Mouse (Mus musculus) embryonic facial prominence, embryonic 15.5 days (tissue): ENCODE data around the gene Eef1akmt2. TPM values are rescaled to one million over a fixed set of nuclear protein-coding genes. Genes with fewer than 3 reads are reported as not detected.

Experiments
- ATAC-seq: fragments of 200-750 bp; cut with Nextera tagmentation; 2 replicates; pipeline ENCODE4 v1.8.0; 2017; ENCODE audit warnings: low read depth, moderate TSS enrichment; ENCODE audit not compliant: insufficient number of reproducible peaks, low FRiP score, low TSS enrichment
- H3K27ac ChIP-seq: fragments of 300-500 bp; sonication (generic); replicated peaks from 2 replicates; pipeline ENCODE4 v1.5.1; 2015; ENCODE audit warnings: mild to moderate bottlenecking, inconsistent platforms
- H3K27me3 ChIP-seq: fragments of 300-500 bp; sonication (generic); 2 replicates; pipeline ENCODE4 v1.6.1; 2015; ENCODE audit warnings: inconsistent platforms
- H3K36me3 ChIP-seq: fragments of 300-500 bp; sonication (generic); 2 replicates; pipeline ENCODE4 v1.6.1; 2015; ENCODE audit warnings: mild to moderate bottlenecking, inconsistent platforms
- H3K4me1 ChIP-seq: fragments of 300-500 bp; sonication (generic); 2 replicates; pipeline ENCODE4 v1.6.1; 2015; ENCODE audit warnings: inconsistent platforms
- H3K4me2 ChIP-seq: fragments of 300-500 bp; sonication (generic); replicated peaks from 2 replicates; pipeline ENCODE4 v1.6.1; 2015; ENCODE audit warnings: mild to moderate bottlenecking, inconsistent platforms
- H3K4me3 ChIP-seq: fragments of 300-500 bp; sonication (generic); replicated peaks from 2 replicates; pipeline ENCODE4 v1.5.1; 2015; ENCODE audit warnings: mild to moderate bottlenecking, inconsistent platforms
- H3K9ac ChIP-seq: fragments of 300-500 bp; sonication (generic); 2 replicates; pipeline ENCODE4 v1.6.1; 2015; ENCODE audit warnings: inconsistent platforms
- H3K9me3 ChIP-seq: fragments of 300-500 bp; sonication (generic); replicated peaks from 2 replicates; pipeline ENCODE4 v1.6.1; 2016; ENCODE audit warnings: inconsistent platforms
- WGBS: fragments of 180-500 bp; shearing (Covaris S2); methylation state at CpG from one replicate; pipeline ENCODE4 v1.1.7; 2015; 5-methylcytosine and 5-hydroxymethylcytosine counted together
- polyA plus RNA-seq: library from polyadenylated mRNA; unstranded; fragments of >200 nt; fragmentation: Nextera tagmentation; extraction: Ambion mirVana; gene quantifications from 2 replicates; pipeline ENCODE4 v1.2.1, GENCODE M21; 2015

Eef1akmt2 gene
- polyA plus RNA-seq, 1 experiment from 2014 or later: 66.9 TPM

DNA sequence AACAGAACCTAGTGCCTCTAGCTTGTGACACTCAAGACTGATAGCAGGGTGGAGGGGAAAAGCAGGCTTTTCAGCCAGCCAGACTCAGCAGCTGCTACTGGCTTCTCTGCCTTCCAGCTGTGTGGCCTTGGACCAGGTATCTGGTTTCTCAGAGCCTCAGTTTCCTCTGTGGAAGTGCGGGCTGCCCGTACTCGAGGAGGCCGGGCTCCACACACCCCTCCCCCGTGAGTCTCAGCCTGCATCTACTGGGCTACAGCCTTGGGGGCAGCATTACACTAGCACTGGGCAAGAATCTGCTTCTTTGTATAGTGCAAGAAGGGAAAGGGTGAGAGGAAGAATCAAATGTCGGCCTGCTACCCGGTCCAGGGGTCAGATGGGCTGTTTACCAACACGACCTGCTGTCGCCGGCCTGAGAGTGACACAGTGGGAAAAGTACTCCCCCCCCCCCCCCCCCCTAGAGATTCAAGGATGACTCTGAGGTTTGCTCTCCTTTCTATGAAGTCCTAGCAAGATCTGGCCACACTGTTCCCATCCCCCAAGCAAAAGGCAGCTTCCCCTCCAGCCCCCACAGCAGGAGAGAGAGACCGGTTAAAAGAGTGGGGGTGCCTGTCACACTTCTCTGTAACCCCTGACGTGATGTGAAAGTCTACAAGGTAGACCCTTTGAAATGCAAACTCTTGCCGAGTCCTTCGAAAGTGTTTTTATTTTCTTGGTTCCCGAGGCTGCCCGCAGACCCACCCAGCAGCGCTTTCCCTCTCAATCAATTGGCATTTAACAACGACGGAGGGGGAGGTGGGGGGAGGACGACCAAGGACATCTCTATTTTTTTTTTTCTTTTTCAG lies 43.4 kb downstream of the Eef1akmt2 start:
- Histone ChIP-seq H3K36me3 (no peaks in the 10 kb centered on the region), H3K27ac (peak overlapping the region; percentile 90), H3K27me3 (no peaks in the 10 kb centered on the region), H3K4me3 (no peak overlapping the region), H3K4me2 (peak overlapping the region; percentile 30), H3K9me3 (no peaks in the 10 kb centered on the region), H3K4me1 (peaks cover 83% of the 10 kb centered on the region), H3K9ac (0 out of 2 replicates have a peak overlapping the region, but pooled peaks have one; percentile 10)
- ATAC-seq: no peak
- WGBS: 8% methylated on average over 19 of the region's 20 CpGs

DNA sequence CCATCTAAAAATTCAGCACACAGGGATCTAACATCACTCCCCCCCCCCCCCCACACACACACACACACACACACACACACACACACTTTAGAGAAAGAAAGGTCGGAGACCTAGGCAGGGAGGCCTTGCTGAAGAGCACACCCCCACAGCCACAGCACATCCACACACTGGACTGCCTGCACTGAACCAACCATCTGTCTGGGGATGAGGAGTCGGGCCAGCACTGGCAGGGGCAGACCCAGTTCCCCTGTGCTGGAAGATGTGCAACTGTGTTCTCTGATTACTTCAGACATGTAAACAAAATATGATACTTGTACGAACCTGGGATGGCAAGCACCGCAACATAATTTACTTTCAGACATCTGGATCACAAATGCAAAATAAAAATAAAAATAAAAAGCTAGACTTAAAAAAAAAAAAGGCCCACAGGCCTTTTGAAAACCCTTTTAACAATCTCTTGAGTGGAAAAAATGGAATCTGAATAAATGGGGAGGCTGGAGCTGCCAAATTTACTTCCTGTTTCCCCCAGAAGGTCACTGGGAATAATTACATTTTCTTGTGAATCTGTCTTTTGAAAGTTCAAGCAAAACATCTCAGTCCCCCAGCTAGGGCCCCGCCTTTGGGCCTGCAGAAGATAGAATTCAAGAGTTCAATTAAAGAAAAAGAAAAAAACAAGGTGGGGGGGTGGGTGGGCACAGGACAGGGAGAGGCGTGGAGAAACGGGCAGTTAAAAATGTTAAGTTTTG lies 44.2 kb downstream of the Eef1akmt2 start:
- Histone ChIP-seq H3K4me2 (peak overlapping the region; percentile 30; the same call in 1 of the 2 replicates), H3K9ac (no peak overlapping the region)

DNA sequence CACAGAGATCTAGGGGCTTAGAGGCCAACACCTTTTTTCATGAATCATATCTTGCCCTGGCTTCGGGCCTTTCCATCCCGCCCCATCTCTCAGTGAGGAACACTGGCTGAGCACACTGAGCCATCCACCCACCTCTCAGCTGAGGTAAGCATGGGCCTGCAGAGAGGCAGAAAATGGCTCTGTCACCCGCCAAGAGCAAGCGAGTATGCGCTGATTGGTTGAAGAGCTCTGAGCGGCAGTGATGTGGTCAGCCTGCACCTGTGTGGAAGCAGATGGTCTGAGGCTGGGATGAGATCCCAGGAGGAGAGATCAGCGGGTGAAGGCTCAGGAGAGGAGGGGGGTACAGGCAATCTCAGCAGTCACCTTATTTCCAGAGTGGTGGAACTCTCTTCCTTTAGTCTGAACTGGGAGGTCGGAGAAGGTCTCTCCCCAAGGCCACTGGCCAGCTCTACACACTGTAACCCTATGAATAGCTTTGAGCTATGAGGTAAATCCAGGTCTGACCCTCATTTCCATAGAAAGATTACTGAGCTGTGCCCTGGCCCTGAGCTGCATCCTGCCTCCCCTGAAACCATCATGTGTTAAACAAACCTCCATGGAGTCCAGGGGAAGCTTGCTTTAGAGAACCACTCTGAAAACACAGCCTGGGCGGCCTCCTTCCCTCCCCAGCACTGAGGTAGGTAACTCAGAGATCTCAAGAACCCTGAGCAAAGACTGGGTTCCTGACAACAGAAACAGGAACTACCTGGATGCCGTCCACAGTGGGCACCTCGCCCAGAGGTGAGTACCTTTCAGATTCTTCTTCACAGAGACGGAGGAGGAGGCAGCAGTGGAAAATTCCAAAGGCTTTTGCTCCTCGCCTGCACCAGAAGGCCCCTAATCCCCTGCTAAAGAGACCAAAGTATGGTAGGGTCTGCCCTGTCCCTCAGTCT lies 45.3 kb downstream of the Eef1akmt2 start:
- Histone ChIP-seq H3K9ac (no peak overlapping the region), H3K27ac (peak overlapping the region; percentile 90), H3K36me3 (no peaks in the 10 kb centered on the region), H3K9me3 (no peaks in the 10 kb centered on the region), H3K4me2 (no peak overlapping the region), H3K27me3 (no peaks in the 10 kb centered on the region), H3K4me1 (peaks cover 90% of the 10 kb centered on the region), H3K4me3 (no peak overlapping the region)
- no peak for ATAC-seq
- WGBS: 60% methylated on average over 13 of the region's 13 CpGs

More for the DNA sequence above, 44.2 kb downstream of the Eef1akmt2 start:
- H3K4me1 ChIP-seq: peaks cover 84% of the 10 kb centered on the region
- H3K27ac ChIP-seq: peak overlapping the region; percentile 90
- WGBS: 32% methylated on average over 7 of the region's 7 CpGs
- no peak for ATAC-seq
- H3K27me3 ChIP-seq: no peaks in the 10 kb centered on the region
- no peaks in the 10 kb centered on the region for H3K36me3 ChIP-seq
- no peaks in the 10 kb centered on the region for H3K9me3 ChIP-seq
- H3K4me3 ChIP-seq: no peak overlapping the region

DNA sequence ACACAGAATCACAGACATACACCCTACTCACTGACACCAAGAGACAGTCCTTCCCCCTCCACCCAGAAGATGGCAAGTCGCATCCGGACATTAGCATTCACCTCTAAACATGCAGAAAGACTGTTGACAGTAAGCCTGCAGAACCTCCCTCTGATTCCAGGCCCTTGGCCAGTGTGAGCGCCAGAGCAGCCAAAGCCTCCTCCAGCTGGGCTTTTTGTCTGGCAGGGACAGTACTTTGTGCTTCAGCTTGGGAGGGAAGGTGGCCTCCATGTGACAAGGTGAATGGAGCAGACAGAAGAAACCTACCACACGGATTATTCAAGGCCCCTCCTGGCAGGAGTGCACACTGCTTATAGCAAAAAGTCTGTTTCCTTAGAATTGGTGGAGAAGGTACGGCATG lies 46.2 kb downstream of the Eef1akmt2 start:
- Histone ChIP-seq H3K4me2 (no peak overlapping the region), H3K9me3 (no peaks in the 10 kb centered on the region), H3K36me3 (no peaks in the 10 kb centered on the region), H3K9ac (no peak overlapping the region; the same call in 1 of the 2 replicates), H3K27ac (no peak overlapping the region), H3K4me1 (peaks cover 81% of the 10 kb centered on the region), H3K4me3 (no peak overlapping the region), H3K27me3 (no peaks in the 10 kb centered on the region)
- WGBS: 68% methylated on average over 5 of the region's 5 CpGs
- no peak for ATAC-seq

DNA sequence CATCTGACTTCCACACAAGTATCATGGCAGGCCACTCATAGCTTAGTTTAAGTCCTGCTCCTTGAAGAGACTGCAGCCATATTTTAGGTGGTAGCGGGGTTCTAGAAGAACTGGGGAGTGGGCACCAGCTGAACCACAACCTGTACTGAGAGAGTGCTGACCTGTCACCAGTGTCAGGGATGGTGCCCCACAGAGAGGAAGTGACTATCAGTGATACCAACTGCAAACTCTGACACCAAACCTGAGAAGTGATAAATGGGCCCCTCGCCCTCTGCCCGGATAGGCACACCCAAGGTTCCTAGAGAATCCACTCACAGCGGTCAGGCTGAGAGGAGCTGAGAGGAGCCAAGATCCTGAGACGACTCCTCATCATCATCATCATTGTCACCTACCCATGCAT lies 47.5 kb downstream of the Eef1akmt2 start:
- H3K4me2 ChIP-seq: no peak overlapping the region
- H3K4me3 ChIP-seq: no peak overlapping the region
- WGBS: 86% methylated on average over 5 of the region's 5 CpGs
- no peaks in the 10 kb centered on the region for H3K9me3 ChIP-seq
- no peak for ATAC-seq
- H3K27me3 ChIP-seq: no peaks in the 10 kb centered on the region
- H3K9ac ChIP-seq: no peak overlapping the region
- peaks cover 68% of the 10 kb centered on the region for H3K4me1 ChIP-seq
- no peaks in the 10 kb centered on the region for H3K36me3 ChIP-seq
- H3K27ac ChIP-seq: no peak overlapping the region

DNA sequence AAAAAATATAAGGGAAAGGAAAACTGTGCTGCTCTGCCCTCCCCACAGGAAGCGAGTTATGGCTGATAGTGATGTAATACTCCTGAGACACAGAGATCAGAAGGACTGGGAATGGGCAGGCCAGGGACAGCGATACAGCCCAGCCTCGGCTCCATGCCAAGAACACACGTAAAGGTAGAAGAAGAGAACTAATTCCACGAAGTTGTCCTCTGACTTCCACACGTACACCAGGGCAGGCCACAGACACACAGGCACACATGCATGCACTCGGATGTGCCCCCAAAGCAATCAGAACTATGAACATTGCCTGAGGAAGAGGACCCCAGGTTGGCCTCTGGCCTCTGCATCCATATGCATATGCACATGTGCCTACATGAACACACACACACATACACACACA lies 48.0 kb downstream of the Eef1akmt2 start:
- no peak overlapping the region for H3K4me2 ChIP-seq
- ATAC-seq: no peak
- no peak overlapping the region for H3K9ac ChIP-seq
- no peaks in the 10 kb centered on the region for H3K9me3 ChIP-seq
- WGBS: 73% methylated on average over 7 of the region's 7 CpGs
- no peak overlapping the region for H3K27ac ChIP-seq
- no peaks in the 10 kb centered on the region for H3K36me3 ChIP-seq
- peaks cover 63% of the 10 kb centered on the region for H3K4me1 ChIP-seq
- H3K4me3 ChIP-seq: no peak overlapping the region
- no peaks in the 10 kb centered on the region for H3K27me3 ChIP-seq

DNA sequence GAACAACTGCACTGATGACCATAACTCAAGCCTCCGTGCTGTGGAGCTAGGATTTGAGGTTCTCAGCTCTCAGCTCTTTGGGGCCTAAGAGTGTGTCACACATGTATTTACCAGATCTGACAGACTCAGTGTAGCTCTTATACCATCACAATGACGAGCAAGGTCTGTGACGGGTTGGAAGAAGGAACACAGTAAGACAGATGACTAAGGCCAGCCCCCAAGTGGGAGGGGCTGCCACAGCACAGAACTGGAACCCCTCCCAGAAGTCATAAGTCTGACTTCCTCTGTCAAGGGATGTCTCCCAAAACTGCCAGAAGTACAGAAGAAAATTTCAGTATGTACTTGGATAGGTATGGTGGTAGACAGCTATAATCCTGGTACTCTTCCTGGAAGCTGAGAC lies 48.5 kb downstream of the Eef1akmt2 start:
- Histone ChIP-seq H3K27me3 (no peaks in the 10 kb centered on the region), H3K4me1 (peaks cover 58% of the 10 kb centered on the region), H3K4me2 (no peak overlapping the region), H3K4me3 (no peak overlapping the region), H3K9me3 (no peaks in the 10 kb centered on the region), H3K9ac (no peak overlapping the region), H3K27ac (no peak overlapping the region), H3K36me3 (no peaks in the 10 kb centered on the region)
- ATAC-seq: no peak
- 65% methylated on average over 3 of the region's 3 CpGs for WGBS

DNA sequence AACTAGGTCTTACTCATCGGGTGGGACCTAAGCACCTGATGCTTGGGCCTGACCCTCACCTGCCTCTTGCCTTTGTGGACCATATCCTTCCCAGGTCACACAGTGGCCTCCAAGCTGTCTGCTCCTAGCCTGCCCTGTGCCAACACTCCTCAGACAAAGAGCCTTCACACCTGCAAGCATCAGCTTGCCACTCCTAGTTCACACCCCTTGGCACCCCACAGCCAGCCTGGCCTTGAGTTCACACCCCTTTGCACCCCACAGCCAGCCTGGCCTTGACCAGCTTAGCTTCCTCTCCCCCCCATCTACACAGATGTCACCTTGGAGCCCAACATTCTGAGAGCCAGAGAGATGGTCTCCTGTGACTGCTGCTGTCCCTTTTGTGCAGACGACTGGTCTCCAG lies 49.1 kb downstream of the Eef1akmt2 start:
- peaks cover 52% of the 10 kb centered on the region for H3K4me1 ChIP-seq
- no peaks in the 10 kb centered on the region for H3K36me3 ChIP-seq
- no peaks in the 10 kb centered on the region for H3K27me3 ChIP-seq
- H3K4me3 ChIP-seq: no peak overlapping the region
- 80% methylated on average over 2 of the region's 2 CpGs for WGBS
- no peak overlapping the region for H3K27ac ChIP-seq
- H3K9ac ChIP-seq: no peak overlapping the region
- no peak for ATAC-seq
- no peaks in the 10 kb centered on the region for H3K9me3 ChIP-seq
- no peak overlapping the region for H3K4me2 ChIP-seq

DNA sequence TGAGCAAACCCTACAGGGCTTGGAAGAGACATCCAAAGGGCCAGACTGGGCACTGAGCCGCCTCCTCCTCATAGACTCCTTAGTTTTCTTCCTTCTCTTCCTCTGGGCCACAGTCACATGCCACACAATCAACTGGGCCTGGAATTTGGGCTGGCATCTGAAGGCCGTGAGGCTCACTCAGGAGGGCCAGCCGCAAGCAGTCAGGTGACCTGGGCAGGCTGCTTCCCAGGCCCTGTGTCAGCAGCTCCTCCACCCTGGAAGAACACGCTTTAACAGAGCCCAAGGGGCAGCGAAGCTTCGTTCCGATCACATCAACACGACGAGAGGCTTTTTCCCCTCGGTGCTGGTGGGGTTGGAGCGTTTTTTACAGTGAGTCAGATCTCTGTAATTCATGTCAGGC lies 49.8 kb downstream of the Eef1akmt2 start:
- 69% methylated on average over 11 of the region's 11 CpGs for WGBS
- H3K4me1 ChIP-seq: peaks cover 45% of the 10 kb centered on the region
- H3K36me3 ChIP-seq: no peaks in the 10 kb centered on the region
- no peak overlapping the region for H3K4me3 ChIP-seq
- no peak overlapping the region for H3K4me2 ChIP-seq
- no peaks in the 10 kb centered on the region for H3K9me3 ChIP-seq
- H3K9ac ChIP-seq: no peak overlapping the region
- no peak for ATAC-seq
- H3K27me3 ChIP-seq: no peaks in the 10 kb centered on the region
- no peak overlapping the region for H3K27ac ChIP-seq

DNA sequence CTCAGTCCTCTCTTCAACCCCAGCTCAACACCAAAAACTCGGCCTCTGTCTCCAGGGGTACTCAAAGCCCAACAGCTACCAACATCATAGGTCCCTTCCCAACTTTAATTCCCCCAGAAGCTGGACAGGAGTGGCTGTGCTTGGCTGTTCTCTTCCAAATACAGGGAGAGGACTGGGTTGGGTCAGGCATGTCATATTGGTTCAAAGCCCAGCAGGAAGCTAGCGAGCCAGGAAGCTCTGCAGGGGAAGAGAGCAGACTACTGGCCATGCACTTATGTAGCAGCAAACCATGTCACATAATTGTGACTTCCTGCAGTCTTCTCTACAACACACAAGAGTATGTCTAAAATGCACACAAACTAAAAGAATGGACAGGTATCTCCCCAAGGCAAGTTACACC lies 50.4 kb downstream of the Eef1akmt2 start:
- no peaks in the 10 kb centered on the region for H3K9me3 ChIP-seq
- H3K27me3 ChIP-seq: no peaks in the 10 kb centered on the region
- WGBS: 81% methylated on average over 2 of the region's 2 CpGs
- H3K9ac ChIP-seq: no peak overlapping the region
- H3K4me1 ChIP-seq: peaks cover 39% of the 10 kb centered on the region
- no peak for ATAC-seq
- H3K27ac ChIP-seq: no peak overlapping the region
- H3K4me3 ChIP-seq: no peak overlapping the region
- no peaks in the 10 kb centered on the region for H3K36me3 ChIP-seq
- no peak overlapping the region for H3K4me2 ChIP-seq

DNA sequence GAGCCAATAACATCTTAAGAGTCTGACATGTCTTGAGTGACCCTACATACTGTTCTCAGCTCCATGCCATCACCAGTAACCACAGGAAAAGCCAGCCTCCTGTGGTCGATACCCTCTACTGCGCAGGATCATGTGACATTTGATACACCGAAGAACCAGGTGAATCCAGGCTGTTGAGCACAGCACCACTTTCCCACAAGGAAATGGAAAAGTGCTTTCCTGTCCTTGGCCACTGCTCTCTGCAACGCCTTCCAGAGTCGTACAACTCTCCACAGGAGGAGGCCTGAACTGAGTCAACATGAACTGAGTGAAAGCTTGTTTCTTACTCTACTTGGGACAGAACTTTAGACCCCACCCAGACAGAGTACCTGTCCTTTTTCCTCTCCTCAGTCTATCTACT lies 51.0 kb downstream of the Eef1akmt2 start:
- H3K4me2 ChIP-seq: no peak overlapping the region
- WGBS: 74% methylated on average over 5 of the region's 5 CpGs
- no peak overlapping the region for H3K4me3 ChIP-seq
- ATAC-seq: no peak
- H3K4me1 ChIP-seq: peaks cover 34% of the 10 kb centered on the region
- no peaks in the 10 kb centered on the region for H3K36me3 ChIP-seq
- H3K27me3 ChIP-seq: no peaks in the 10 kb centered on the region
- H3K9me3 ChIP-seq: no peaks in the 10 kb centered on the region
- no peak overlapping the region for H3K9ac ChIP-seq
- no peak overlapping the region for H3K27ac ChIP-seq
